In the genomic region with DNA sequence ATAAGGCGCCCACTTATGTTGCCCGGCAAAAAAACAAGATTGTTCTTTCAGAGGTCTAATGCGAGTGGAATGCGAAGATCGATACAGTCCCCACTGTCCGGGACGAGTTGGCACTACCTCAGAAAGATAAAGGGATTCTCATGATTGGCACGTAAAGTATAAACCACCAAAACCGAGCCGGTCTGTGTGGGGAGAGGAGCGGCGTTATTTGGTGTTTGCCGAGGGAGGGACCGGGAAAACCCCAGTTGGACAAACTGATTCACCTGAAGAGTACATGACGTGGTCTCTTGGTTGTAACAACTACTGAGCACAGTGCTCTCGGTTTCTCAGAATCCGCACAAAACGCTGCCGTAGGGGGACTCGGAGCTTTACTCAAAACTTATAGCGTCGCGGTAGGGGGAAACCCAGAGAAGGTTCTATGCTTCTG, we compare ENCODE assay signal across 8 mouse cellular contexts. TPM values are rescaled to one million over a fixed set of nuclear protein-coding genes. Genes with fewer than 3 reads are reported as not detected.
DNase-seq lines count a peak whose midpoint lies in the region; ATAC-seq and TF ChIP-seq lines count a peak whose summit lies in the region.

No protein-coding gene starts in this region.

- no peaks in the 10 kb centered on the region for H3K27me3 ChIP-seq in heart, embryonic 13.5 days (replicated peaks)
- H3K27me3 ChIP-seq in G1E (ENCODE audit: insufficient read depth, low read length), result no peaks in the 10 kb centered on the region
- no peaks in the 10 kb centered on the region for H3K27me3 ChIP-seq in hindbrain, embryonic 10.5 days (ENCODE audit: insufficient read depth, poor library complexity, severe bottlenecking)
- no peaks in the 10 kb centered on the region for H3K27me3 ChIP-seq in lung, embryonic 14.5 days (ENCODE audit: insufficient read depth, low read length)

- WGBS in heart, embryonic 13.5 days, result under 1% methylated on average over 23 of the region's 23 CpGs
- 1% methylated on average over 23 of the region's 23 CpGs for WGBS in hindbrain, embryonic 10.5 days
- WGBS in lung, embryonic 14.5 days, result under 1% methylated on average over 23 of the region's 23 CpGs

- peak overlapping the region; percentile 86 for H3K9ac ChIP-seq in heart, embryonic 13.5 days
- peak overlapping the region; percentile 51 for H3K9ac ChIP-seq in lung, embryonic 14.5 days

- no peak for ATAC-seq in heart, embryonic 13.5 days (ENCODE audit: extremely low read depth, insufficient number of reproducible peaks, low FRiP score, low TSS enrichment)
- ATAC-seq in G1E (ENCODE audit: extremely low read depth, insufficient number of reproducible peaks, low FRiP score, poor library complexity, severe bottlenecking), result no peak
- no peak for ATAC-seq in lung, embryonic 14.5 days (ENCODE audit: insufficient read depth)

- H3K36me3 ChIP-seq in heart, embryonic 13.5 days, result peaks cover 35% of the 10 kb centered on the region
- peaks cover 49% of the 10 kb centered on the region for H3K36me3 ChIP-seq in G1E (replicated peaks)
- peaks cover 35% of the 10 kb centered on the region for H3K36me3 ChIP-seq in hindbrain, embryonic 10.5 days
- H3K36me3 ChIP-seq in lung, embryonic 14.5 days (ENCODE audit: insufficient read depth), result peaks cover 26% of the 10 kb centered on the region

- no peak for DNase-seq in heart, postnatal 36 days
- no peak for DNase-seq in G1E (ENCODE audit: low spot score)
- no peak for DNase-seq in hindbrain, embryonic 10.5 days (ENCODE audit: low spot score)
- peak; percentile 31 for DNase-seq in lung, embryonic 14.5 days
- peak; percentile 41 for DNase-seq in yolk sac, embryonic 10.5 days (ENCODE audit: low spot score)
- no peak for DNase-seq in cerebellum, adult 11-12 months
- no peak for DNase-seq in cerebellum, adult 18-20 months

- intact Hi-C loops in heart, postnatal 36 days (cut with DNase I), result loop anchor here (1.0 to 10.0 kb wide), 5 partner anchors 18 to 352 kb away; no protein-coding TSS in a partner anchor

- peak overlapping the region; percentile 81 for H3K4me2 ChIP-seq in heart, embryonic 13.5 days
- peak overlapping the region; percentile 96 for H3K4me2 ChIP-seq in lung, embryonic 14.5 days

- peak overlapping the region; percentile 66 for H3K4me3 ChIP-seq in heart, embryonic 13.5 days
- peak overlapping the region; percentile 89 for H3K4me3 ChIP-seq in G1E (ENCODE audit: low read depth, low read length)
- H3K4me3 ChIP-seq in hindbrain, embryonic 10.5 days, result peak overlapping the region; percentile 62
- peak overlapping the region; percentile 59 for H3K4me3 ChIP-seq in lung, embryonic 14.5 days (ENCODE audit: low read depth, low read length)

- no peak for TF ChIP-seq CTCF in G1E (IDR thresholded peaks at IDR 0.05; ENCODE audit: low read depth, low read length)
- TF ChIP-seq CTCF in lung, embryonic 14.5 days (IDR thresholded peaks at IDR 0.05; ENCODE audit: low read depth), result no peak

- no peaks in the 10 kb centered on the region for H3K9me3 ChIP-seq in heart, embryonic 13.5 days
- no peaks in the 10 kb centered on the region for H3K9me3 ChIP-seq in G1E (replicated peaks)
- H3K9me3 ChIP-seq in hindbrain, embryonic 10.5 days, result no peaks in the 10 kb centered on the region
- no peaks in the 10 kb centered on the region for H3K9me3 ChIP-seq in lung, embryonic 14.5 days (ENCODE audit: low read depth, low read length)

- H3K27ac ChIP-seq in heart, embryonic 13.5 days (replicated peaks), result peak overlapping the region; percentile 97
- H3K27ac ChIP-seq in hindbrain, embryonic 10.5 days, result peak overlapping the region; percentile 93
- H3K27ac ChIP-seq in lung, embryonic 14.5 days (ENCODE audit: low read depth), result peak overlapping the region; percentile 97

- H3K4me1 ChIP-seq in heart, embryonic 13.5 days, result peaks cover 67% of the 10 kb centered on the region
- peaks cover 81% of the 10 kb centered on the region for H3K4me1 ChIP-seq in G1E (ENCODE audit: insufficient read depth, low read depth, low read length)
- H3K4me1 ChIP-seq in hindbrain, embryonic 10.5 days (replicated peaks), result peaks cover 57% of the 10 kb centered on the region
- 0 out of 2 replicates have a peak, but pooled peaks cover 2% of the 10 kb centered on the region for H3K4me1 ChIP-seq in lung, embryonic 14.5 days (ENCODE audit: insufficient read depth)

RNA-seq across cellular contexts. Expression of gene Tlcd1, which starts 0.4 kb away (rescaled TPM):
- polyA plus RNA-seq in heart, embryonic 13.5 days (2015; fragmentation: Nextera tagmentation; extraction: Ambion mirVana), result 14.3 and 14.7 TPM in 2 replicates
- total RNA-seq in heart, postnatal 36 days (2021), result 1 to 10 TPM; 6.1 to 7.5 TPM
- total RNA-seq in G1E (2014; fragmentation: Nextera tagmentation) (14.7 and 15.5 TPM in 2 replicates), G1E (2017) (6.7 TPM in 2 replicates)
- polyA plus RNA-seq in G1E (2012), result 47.8 and 59.3 TPM in 2 replicates
- polyA plus RNA-seq in hindbrain, embryonic 10.5 days (2016; fragmentation: Nextera tagmentation; extraction: Ambion mirVana), result 7.0 and 8.9 TPM in 2 replicates
- polyA plus RNA-seq in lung, embryonic 14.5 days (2014; fragmentation: Nextera tagmentation; extraction: Ambion mirVana), result 19.2 and 21.6 TPM in 2 replicates

RNA-seq across cellular contexts. Expression of gene Nek8, which starts 0.4 kb away (rescaled TPM):
- polyA plus RNA-seq in heart, embryonic 13.5 days (2015; fragmentation: Nextera tagmentation; extraction: Ambion mirVana), result 12.7 and 13.2 TPM in 2 replicates
- total RNA-seq in heart, postnatal 36 days (2021), result 1 to 10 TPM; 2.2 to 3.4 TPM
- total RNA-seq in G1E (2014; fragmentation: Nextera tagmentation) (7.8 and 14.8 TPM in 2 replicates), G1E (2017) (7.8 and 9.9 TPM in 2 replicates)
- 7.3 and 8.5 TPM in 2 replicates for polyA plus RNA-seq in G1E (2012)
- polyA plus RNA-seq in hindbrain, embryonic 10.5 days (2016; fragmentation: Nextera tagmentation; extraction: Ambion mirVana), result 11.3 and 12.1 TPM in 2 replicates
- polyA plus RNA-seq in lung, embryonic 14.5 days (2014; fragmentation: Nextera tagmentation; extraction: Ambion mirVana), result 15.3 and 17.2 TPM in 2 replicates

RNA-seq across cellular contexts. Expression of gene Rpl23a, which starts 6.5 kb away (rescaled TPM):
- polyA plus RNA-seq in heart, embryonic 13.5 days (2015; fragmentation: Nextera tagmentation; extraction: Ambion mirVana), result 833 and 868 TPM in 2 replicates
- total RNA-seq in heart, postnatal 36 days (2021), result 100 to 1,000 TPM; 805 to 853 TPM
- total RNA-seq in G1E (2014; fragmentation: Nextera tagmentation), result 1,467 and 1,695 TPM in 2 replicates
- 2,502 and 2,557 TPM in 2 replicates for total RNA-seq in G1E (2017)
- 844 and 2,130 TPM in 2 replicates for polyA plus RNA-seq in G1E (2012)
- polyA plus RNA-seq in hindbrain, embryonic 10.5 days (2016; fragmentation: Nextera tagmentation; extraction: Ambion mirVana), result 1,007 and 1,099 TPM in 2 replicates
- 1,638 and 1,710 TPM in 2 replicates for polyA plus RNA-seq in lung, embryonic 14.5 days (2014; fragmentation: Nextera tagmentation; extraction: Ambion mirVana)

RNA-seq across cellular contexts. Expression of gene Rab34, which starts 11.3 kb away (rescaled TPM):
- polyA plus RNA-seq in heart, embryonic 13.5 days (2015; fragmentation: Nextera tagmentation; extraction: Ambion mirVana), result 57.5 and 60.9 TPM in 2 replicates
- total RNA-seq in heart, postnatal 36 days (2021), result 10 to 100 TPM in 1 of 2 experiments, 1 to 10 TPM in 1; 10.0 to 13.2 TPM
- total RNA-seq in G1E (2014; fragmentation: Nextera tagmentation) (0.60 TPM in 1 of 2 replicates, not detected in the other), G1E (2017) (not detected in 2 replicates)
- 0.52 and 0.95 TPM in 2 replicates for polyA plus RNA-seq in G1E (2012)
- polyA plus RNA-seq in hindbrain, embryonic 10.5 days (2016; fragmentation: Nextera tagmentation; extraction: Ambion mirVana), result 71.8 and 80.5 TPM in 2 replicates
- 140 TPM in 2 replicates for polyA plus RNA-seq in lung, embryonic 14.5 days (2014; fragmentation: Nextera tagmentation; extraction: Ambion mirVana)

RNA-seq across cellular contexts. Expression of gene Traf4, which starts 11.5 kb away (rescaled TPM):
- 41.2 and 43.0 TPM in 2 replicates for polyA plus RNA-seq in heart, embryonic 13.5 days (2015; fragmentation: Nextera tagmentation; extraction: Ambion mirVana)
- 1 to 10 TPM; 6.1 to 7.0 TPM for total RNA-seq in heart, postnatal 36 days (2021)
- total RNA-seq in G1E (2014; fragmentation: Nextera tagmentation) (26.2 and 42.8 TPM in 2 replicates), G1E (2017) (7.0 and 9.2 TPM in 2 replicates)
- polyA plus RNA-seq in G1E (2012), result 53.0 and 74.4 TPM in 2 replicates
- polyA plus RNA-seq in hindbrain, embryonic 10.5 days (2016; fragmentation: Nextera tagmentation; extraction: Ambion mirVana), result 124 and 163 TPM in 2 replicates
- polyA plus RNA-seq in lung, embryonic 14.5 days (2014; fragmentation: Nextera tagmentation; extraction: Ambion mirVana), result 73.8 and 75.6 TPM in 2 replicates

Comparison
In these comparisons a context has a peak if more than half of its experiments do, and no peak if none do; other contexts are left out.
1. DNase-seq: peak in lung, embryonic 14.5 days (single experiment) and yolk sac, embryonic 10.5 days (single experiment); none in heart, postnatal 36 days (0 of 2), G1E (single experiment), hindbrain, embryonic 10.5 days (single experiment), cerebellum, adult 11-12 months (single experiment) and cerebellum, adult 18-20 months (0 of 2).
2. Peak in every context shown above with its lines, with median percentiles within 50 percentile points of each other: H3K27ac ChIP-seq and H3K4me3 ChIP-seq.